Mouse (Mus musculus) B cell, adult 2 months (primary cell): Measurements from ENCODE around the gene Smyd3.

Source experiments
- DNase-seq, 2 experiments: peaks; one replicate each; pipeline ENCODE4 v3.0.0; 2022

The Smyd3 gene

GRCm38 (mm10) chr1:179516941-179517712 lies 714 bp downstream of the Smyd3 start:
- peak; percentile 19 to 27 for DNase-seq

- no peak for DNase-seq
Observed at GRCm38 (mm10) chr1:179511895-179512294, 5.9 kb downstream of the Smyd3 start.

- no peak for DNase-seq
Observed at GRCm38 (mm10) chr1:179510546-179511340, 7.1 kb downstream of the Smyd3 start.

- DNase-seq: peak; percentile 46 to 52
Observed at GRCm38 (mm10) chr1:179506530-179507315, 11.1 kb downstream of the Smyd3 start.

GRCm38 (mm10) chr1:179502565-179502964 lies 15.3 kb downstream of the Smyd3 start:
- DNase-seq: peak; percentile 37 to 39

- DNase-seq: no peak
Observed at GRCm38 (mm10) chr1:179499257-179499656, 18.6 kb downstream of the Smyd3 start.

GRCm38 (mm10) chr1:179492908-179493307 lies 24.9 kb downstream of the Smyd3 start:
- DNase-seq: no peak

- no peak for DNase-seq
Observed at GRCm38 (mm10) chr1:179488520-179488919, 29.3 kb downstream of the Smyd3 start.

- no peak for DNase-seq
Observed at GRCm38 (mm10) chr1:179487990-179488389, 29.9 kb downstream of the Smyd3 start.

GRCm38 (mm10) chr1:179487238-179487637 lies 30.6 kb downstream of the Smyd3 start:
- DNase-seq: no peak

GRCm38 (mm10) chr1:179485784-179486540 lies 31.9 kb downstream of the Smyd3 start:
- DNase-seq: no peak

GRCm38 (mm10) chr1:179480862-179481261 lies 37.0 kb downstream of the Smyd3 start:
- DNase-seq: no peak

GRCm38 (mm10) chr1:179477157-179477902 lies 40.5 kb downstream of the Smyd3 start:
- peak; percentile 60 to 63 for DNase-seq

- peak; percentile 1 to 5 for DNase-seq
Observed at GRCm38 (mm10) chr1:179476461-179477156, 41.2 kb downstream of the Smyd3 start.

GRCm38 (mm10) chr1:179474776-179475175 lies 43.1 kb downstream of the Smyd3 start:
- no peak for DNase-seq

GRCm38 (mm10) chr1:179473920-179474643 lies 43.8 kb downstream of the Smyd3 start:
- DNase-seq: no peak

- DNase-seq: no peak
Observed at GRCm38 (mm10) chr1:179467970-179468369, 49.9 kb downstream of the Smyd3 start.

- no peak for DNase-seq
Observed at GRCm38 (mm10) chr1:179462376-179462775, 55.5 kb downstream of the Smyd3 start.

GRCm38 (mm10) chr1:179461019-179461814 lies 56.6 kb downstream of the Smyd3 start:
- DNase-seq: no peak
